Mouse (Mus musculus) c-Kit-positive CD71-positive TER-119-positive erythroid progenitor cells, embryonic 14.5 days (primary cell): Measurements from ENCODE around the gene Abcb10.
"Not testable (repeated sequence)": the region's sequence is repeated elsewhere in the genome, so short reads cannot be mapped to it uniquely, and the experiment has no call there.

Experiments
- DNase-seq: peaks from one replicate; pipeline ENCODE4 v3.0.0-alpha.2; 2013; ENCODE audit warnings: low spot score

Abcb10 gene

DNA sequence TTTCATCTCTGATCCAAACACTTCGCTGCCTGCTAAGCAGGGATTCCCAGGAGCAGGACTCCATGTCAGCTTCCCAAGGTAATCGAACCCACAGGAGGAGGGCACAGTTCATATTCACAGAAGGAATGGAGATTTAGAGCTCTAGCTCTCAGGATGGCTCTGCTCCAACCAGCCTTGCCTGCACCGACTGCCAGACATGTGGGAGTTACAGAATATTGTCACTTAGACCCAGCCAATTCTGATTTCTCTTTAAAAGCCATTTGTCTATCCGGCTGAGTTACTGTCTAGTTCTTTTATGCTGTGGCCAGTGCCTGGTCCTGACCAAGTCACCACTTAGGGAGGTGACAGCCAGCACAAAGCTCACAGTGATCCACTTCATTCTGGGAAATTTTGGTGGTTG lies 1.2 kb downstream of the Abcb10 start:
- DNase-seq: no peak

DNA sequence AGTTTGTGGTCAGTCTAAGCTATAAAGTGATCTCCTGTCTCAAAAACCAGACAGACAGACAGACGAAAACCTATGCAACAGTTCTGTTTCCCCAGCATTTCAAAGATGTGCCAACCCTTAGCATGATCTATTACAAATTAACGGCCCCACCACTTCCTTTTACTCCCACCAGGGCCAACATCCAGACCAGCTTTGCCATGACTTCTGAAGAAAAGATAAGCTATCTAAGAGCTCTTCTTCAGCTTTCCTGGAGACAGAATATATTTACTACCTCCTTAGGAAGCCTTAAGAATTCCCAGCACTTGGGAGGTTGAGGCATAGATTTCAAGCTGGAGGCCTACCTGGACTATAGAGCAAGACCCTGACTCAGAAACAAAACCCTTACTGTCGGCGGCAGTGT lies 2.7 kb downstream of the Abcb10 start:
- no peak for DNase-seq

DNA sequence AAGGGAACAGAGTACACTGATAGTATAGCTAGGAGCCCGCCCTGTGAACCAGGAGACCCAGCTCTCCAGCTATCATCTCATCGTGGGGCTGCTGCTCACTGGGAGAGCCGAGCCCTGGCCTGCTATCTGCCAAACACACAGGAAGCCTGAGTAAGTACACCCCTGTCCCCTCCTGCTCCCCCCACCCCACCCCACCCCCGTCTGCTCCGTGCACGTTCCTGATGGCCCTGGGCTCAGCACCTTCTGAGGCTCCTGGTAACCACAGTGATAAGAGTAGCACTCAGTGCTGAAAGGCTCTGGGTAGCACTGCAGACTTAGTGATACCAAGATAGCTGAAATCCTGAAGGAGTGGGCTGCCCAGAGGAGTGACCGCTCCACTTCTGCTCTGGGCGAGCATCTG lies 4.0 kb downstream of the Abcb10 start:
- peak; percentile 86 for DNase-seq

GRCm38 (mm10) chr8:123978166-123978838 lies 4.6 kb downstream of the Abcb10 start:
- DNase-seq: no peak

GRCm38 (mm10) chr8:123977499-123977898 lies 5.4 kb downstream of the Abcb10 start:
- no peak for DNase-seq

- DNase-seq: no peak
Measured at GRCm38 (mm10) chr8:123973495-123973894, 9.4 kb downstream of the Abcb10 start.

DNA sequence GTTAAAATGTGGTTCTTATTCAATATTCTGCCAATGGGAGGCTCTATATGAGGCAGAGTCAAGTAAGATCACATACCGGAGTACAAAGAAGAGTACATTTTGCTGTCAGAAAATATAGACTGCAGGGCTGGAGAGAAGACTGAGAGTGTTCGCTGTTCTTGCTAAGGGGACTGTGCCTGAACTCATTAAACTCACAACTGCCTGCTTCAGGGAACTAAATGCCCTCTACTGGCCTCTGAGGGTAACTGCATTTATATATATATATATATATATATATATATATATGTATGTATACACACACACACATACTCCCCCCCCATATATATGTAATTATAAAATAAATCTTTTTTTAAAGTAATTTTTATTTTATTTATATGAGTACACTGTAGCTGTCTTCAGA lies 16.0 kb downstream of the Abcb10 start:
- DNase-seq: no peak

DNA sequence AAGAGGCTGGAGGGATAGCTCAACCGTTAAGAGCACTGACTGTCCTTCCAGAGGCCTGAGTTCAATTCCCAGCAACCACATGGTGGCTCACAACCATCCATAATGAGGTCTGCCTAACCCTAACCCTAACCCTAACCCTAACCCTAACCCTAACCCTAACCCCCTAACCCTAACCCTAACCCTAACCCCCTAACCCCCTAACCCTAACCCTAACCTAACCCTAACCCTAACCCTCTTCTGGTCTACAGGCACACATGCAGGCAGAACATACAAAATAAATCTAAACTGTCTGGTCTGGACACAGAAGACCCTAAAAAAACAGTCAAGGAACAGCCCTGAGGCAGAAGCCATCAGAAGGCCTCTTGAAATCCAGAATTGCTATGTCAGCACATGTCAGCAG lies 21.6 kb downstream of the Abcb10 start:
- DNase-seq: no peak

DNA sequence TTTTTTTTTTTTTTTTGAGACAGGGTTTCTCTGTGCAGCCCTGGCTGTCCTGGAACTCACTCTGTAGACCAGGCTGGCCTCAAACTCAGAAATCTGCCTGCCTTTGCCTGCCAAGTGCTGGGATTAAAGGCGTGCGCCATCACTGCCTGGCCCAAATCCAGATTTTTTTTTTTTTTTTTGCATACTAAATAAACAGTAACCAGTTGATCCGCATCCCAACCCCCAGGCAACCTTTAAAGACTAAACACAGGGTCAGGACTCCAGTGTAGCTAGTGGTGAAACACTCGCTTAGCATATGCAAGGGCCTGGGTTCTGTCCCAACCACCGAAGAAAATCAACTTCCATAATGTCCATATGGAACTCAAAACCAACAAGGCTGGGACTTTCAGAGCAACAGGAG lies 22.4 kb downstream of the Abcb10 start:
- DNase-seq: not testable (repeated sequence)

- DNase-seq: no peak
Measured at GRCm38 (mm10) chr8:123960056-123960455, 22.9 kb downstream of the Abcb10 start.

DNA sequence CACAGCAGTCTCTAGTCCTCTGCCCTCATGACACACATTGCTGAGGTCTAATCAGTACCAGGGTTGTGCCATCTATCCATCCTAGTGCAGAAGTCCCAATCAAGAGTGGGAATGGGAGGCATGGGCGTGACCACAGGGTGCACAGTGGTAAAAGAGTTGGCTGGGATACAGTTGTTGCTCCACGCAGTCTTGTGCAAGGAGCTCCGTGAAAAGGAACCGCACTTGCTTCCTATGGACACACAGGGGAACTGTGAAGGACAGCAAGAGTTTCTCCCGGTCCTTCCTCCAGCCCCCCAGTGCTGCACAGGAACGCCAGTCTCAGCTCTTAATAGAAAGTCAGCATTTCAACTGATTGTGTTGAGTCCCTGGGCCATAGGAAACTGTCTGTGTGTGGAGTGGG lies 23.4 kb downstream of the Abcb10 start:
- DNase-seq: no peak

- DNase-seq: no peak
Measured at GRCm38 (mm10) chr8:123958130-123958529, 24.8 kb downstream of the Abcb10 start.

GRCm38 (mm10) chr8:123954246-123954645 lies 28.7 kb downstream of the Abcb10 start:
- no peak for DNase-seq

GRCm38 (mm10) chr8:123953686-123954085 lies 29.2 kb downstream of the Abcb10 start:
- DNase-seq: no peak

- DNase-seq: peak; percentile 81
Measured at GRCm38 (mm10) chr8:123950077-123950802, 32.7 kb downstream of the Abcb10 start.

DNA sequence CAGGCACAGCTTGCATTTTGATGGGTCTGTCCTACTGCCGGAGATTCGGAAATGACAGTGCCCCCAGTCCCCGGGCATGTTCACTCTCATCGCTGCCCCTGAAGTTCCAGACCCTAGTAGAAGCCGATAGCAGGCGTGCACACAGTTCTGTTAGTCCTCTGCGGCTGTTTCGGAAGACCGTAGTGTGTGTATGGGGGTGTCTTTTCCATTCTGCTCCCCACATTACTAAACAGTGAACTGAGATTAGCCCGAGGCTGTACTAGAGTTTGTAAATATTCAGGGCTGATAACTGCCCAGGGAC lies 33.3 kb downstream of the Abcb10 start:
- no peak for DNase-seq

GRCm38 (mm10) chr8:123948942-123949685 lies 33.8 kb downstream of the Abcb10 start, which contains the start of gene Nup133:
Gene Nup133, minus strand, starts transcription at chr8:123949265.
- peak; percentile 99 for DNase-seq

GRCm38 (mm10) chr8:123929026-123929425 lies 53.9 kb downstream of the Abcb10 start:
- no peak for DNase-seq

GRCm38 (mm10) chr8:123925671-123926070 lies 57.3 kb downstream of the Abcb10 start:
- DNase-seq: no peak

DNA sequence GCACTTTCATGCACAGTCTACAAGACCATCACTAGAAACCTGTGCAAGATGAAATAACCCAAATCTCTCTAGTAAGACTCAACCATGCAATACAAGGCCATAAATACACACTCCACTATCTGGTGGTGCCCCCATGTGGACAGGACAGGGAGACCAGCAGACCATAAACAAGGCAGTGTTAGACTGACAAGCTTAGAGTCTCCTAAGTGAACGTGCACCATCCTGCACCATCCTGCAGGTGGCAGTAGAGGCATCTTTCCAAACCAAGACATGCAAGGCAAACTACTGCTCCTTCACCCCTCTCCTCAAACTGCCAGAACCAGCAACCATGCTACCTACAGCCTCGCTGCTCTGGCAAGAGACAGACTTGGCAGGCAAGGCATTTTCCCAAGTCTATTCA lies 58.2 kb downstream of the Abcb10 start:
- DNase-seq: peak; percentile 79

GRCm38 (mm10) chr8:123914635-123915034 lies 68.3 kb downstream of the Abcb10 start:
- no peak for DNase-seq

DNA sequence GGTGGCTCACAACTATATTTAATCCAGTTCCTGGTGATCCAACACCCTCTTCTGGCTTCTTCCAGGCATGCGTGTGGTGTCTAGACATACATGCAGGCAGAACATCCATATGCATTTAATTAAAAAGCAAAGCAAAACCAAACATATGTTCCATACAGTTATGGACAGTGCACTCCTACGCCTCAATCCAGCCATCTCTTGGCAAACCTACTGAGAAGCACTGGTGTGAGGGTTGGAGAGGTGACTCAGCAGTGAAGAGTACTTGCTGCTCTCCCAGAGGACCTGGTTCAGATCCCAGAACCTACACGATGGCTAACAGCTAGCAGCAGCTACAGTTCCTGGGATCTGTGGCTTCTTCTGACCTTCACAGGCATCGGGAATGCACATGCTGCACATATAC lies 70.7 kb downstream of the Abcb10 start:
- no peak for DNase-seq

DNA sequence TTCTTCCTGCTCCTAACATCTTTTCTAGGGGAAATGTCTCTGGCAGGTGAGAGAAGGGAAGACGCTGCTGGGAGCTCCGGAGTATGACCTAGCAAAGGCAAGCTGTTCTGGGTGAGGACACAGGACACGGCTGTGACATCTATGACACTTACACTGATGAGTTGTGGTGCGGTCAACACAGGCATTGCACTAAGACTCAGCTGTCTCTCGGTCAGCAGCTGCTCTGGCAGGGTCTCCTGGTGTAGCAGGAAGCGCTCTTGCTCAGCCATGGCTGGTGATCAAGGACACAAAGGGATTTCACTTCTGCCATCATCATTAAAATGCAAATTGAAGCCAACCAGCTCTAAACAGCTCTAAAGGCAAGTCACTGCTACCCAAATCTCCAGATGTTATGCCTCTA lies 75.3 kb downstream of the Abcb10 start:
- DNase-seq: no peak
